Mouse (Mus musculus) lung, postnatal 0 days (tissue): Measurements from ENCODE around the gene Mettl8.

Source experiments
- CTCF ChIP-seq: IDR thresholded peaks from 2 replicates; pipeline ENCODE4 v1.5.1; 2016; ENCODE audit warnings: antibody characterized with exemption, mild to moderate bottlenecking
- EP300 ChIP-seq: IDR thresholded peaks from 2 replicates; pipeline ENCODE4 v1.6.1; 2016; ENCODE audit warnings: antibody characterized with exemption, mild to moderate bottlenecking, control low read depth

GRCm38 (mm10) chr2:70990196-70990595, 65.2 kb downstream of the Mettl8 start:
- TF ChIP-seq CTCF (no peak), EP300 (no peak)
